Mouse (Mus musculus): ENCODE data around the gene Nenf. TPM values are rescaled to one million over a fixed set of nuclear protein-coding genes. Genes with fewer than 3 reads are reported as not detected.
A peak's percentile ranks its signal among the peaks of the same experiment; 100 is the strongest.

Nenf gene
- total RNA-seq, 2 experiments from 2014 or later, result 61.0 to 67.6 TPM

GRCm38 (mm10) chr1:191325726-191326232 is 7.8 kb upstream of the Nenf start, which contains the start of gene Tmem206:
Gene Tmem206, plus strand, starts transcription at chr1:191325912.
- DNase-seq, result peak; percentile 93
- intact Hi-C loops (cut with DNase I; ENCODE audit: low total_unique reads), result no loop called here

- intact Hi-C loops (cut with DNase I; ENCODE audit: low total_unique reads), result no loop called here
- DNase-seq, result no peak
Observed at GRCm38 (mm10) chr1:191324733-191325590, 7.0 kb upstream of the Nenf start.

- intact Hi-C loops (cut with DNase I; ENCODE audit: low total_unique reads), result no loop called here
Observed at GRCm38 (mm10) chr1:191323381-191323780, 5.4 kb upstream of the Nenf start.

GRCm38 (mm10) chr1:191318686-191319085 is 692 bp upstream of the Nenf start:
- no peak for DNase-seq
- intact Hi-C loops (cut with DNase I; ENCODE audit: low total_unique reads), result loop anchor here (10.0 kb wide), 1 partner anchor 246 kb away; no protein-coding TSS in a partner anchor

More at GRCm38 (mm10) chr1:191323381-191323780, 5.4 kb upstream of the Nenf start:
- no peak for DNase-seq

GRCm38 (mm10) chr1:191316818-191317217 is 1.2 kb downstream of the Nenf start:
- DNase-seq, result no peak
- intact Hi-C loops (cut with DNase I; ENCODE audit: low total_unique reads), result loop anchor here (10.0 kb wide), 1 partner anchor 248 kb away; no protein-coding TSS in a partner anchor

GRCm38 (mm10) chr1:191313926-191314325 is 4.1 kb downstream of the Nenf start:
- no peak for DNase-seq

GRCm38 (mm10) chr1:191313158-191313557 is 4.8 kb downstream of the Nenf start:
- intact Hi-C loops (cut with DNase I; ENCODE audit: low total_unique reads), result loop anchor here (10.0 kb wide), 1 partner anchor 252 kb away; no protein-coding TSS in a partner anchor
- no peak for DNase-seq

More at GRCm38 (mm10) chr1:191313926-191314325, 4.1 kb downstream of the Nenf start:
- intact Hi-C loops (cut with DNase I; ENCODE audit: low total_unique reads), result loop anchor here (10.0 kb wide), 1 partner anchor 251 kb away; no protein-coding TSS in a partner anchor

GRCm38 (mm10) chr1:191312513-191312941 is 5.5 kb downstream of the Nenf start:
- intact Hi-C loops (cut with DNase I; ENCODE audit: low total_unique reads), result loop anchor here (10.0 kb wide), 1 partner anchor 252 kb away; no protein-coding TSS in a partner anchor
- DNase-seq, result peak; percentile 79

- intact Hi-C loops (cut with DNase I; ENCODE audit: low total_unique reads), result loop anchor here (10.0 kb wide), 1 partner anchor 253 kb away; no protein-coding TSS in a partner anchor
- DNase-seq, result peak; percentile 25
Observed at GRCm38 (mm10) chr1:191311296-191311898, 6.6 kb downstream of the Nenf start.

GRCm38 (mm10) chr1:191307766-191308455 is 10.1 kb downstream of the Nenf start:
- no peak for DNase-seq

GRCm38 (mm10) chr1:191306316-191306715 is 11.7 kb downstream of the Nenf start:
- DNase-seq, result no peak
- intact Hi-C loops (cut with DNase I; ENCODE audit: low total_unique reads), result no loop called here

More at GRCm38 (mm10) chr1:191307766-191308455, 10.1 kb downstream of the Nenf start:
- intact Hi-C loops (cut with DNase I; ENCODE audit: low total_unique reads), result no loop called here

GRCm38 (mm10) chr1:191305610-191306009 is 12.4 kb downstream of the Nenf start:
- DNase-seq, result no peak
- intact Hi-C loops (cut with DNase I; ENCODE audit: low total_unique reads), result no loop called here

GRCm38 (mm10) chr1:191304216-191304615 is 13.8 kb downstream of the Nenf start:
- DNase-seq, result no peak
- intact Hi-C loops (cut with DNase I; ENCODE audit: low total_unique reads), result no loop called here

- intact Hi-C loops (cut with DNase I; ENCODE audit: low total_unique reads), result no loop called here
- no peak for DNase-seq
Observed at GRCm38 (mm10) chr1:191303736-191304135, 14.3 kb downstream of the Nenf start.

- intact Hi-C loops (cut with DNase I; ENCODE audit: low total_unique reads), result no loop called here
- DNase-seq, result no peak
Observed at GRCm38 (mm10) chr1:191301903-191302302, 16.1 kb downstream of the Nenf start.

- intact Hi-C loops (cut with DNase I; ENCODE audit: low total_unique reads), result no loop called here
- DNase-seq, result peak; percentile 58
Observed at GRCm38 (mm10) chr1:191299215-191299942, 18.6 kb downstream of the Nenf start.

GRCm38 (mm10) chr1:191298304-191298703 is 19.7 kb downstream of the Nenf start:
- intact Hi-C loops (cut with DNase I; ENCODE audit: low total_unique reads), result no loop called here
- DNase-seq, result no peak

- intact Hi-C loops (cut with DNase I; ENCODE audit: low total_unique reads), result no loop called here
- DNase-seq, result peak; percentile 69
Observed at GRCm38 (mm10) chr1:191296445-191296844, 21.5 kb downstream of the Nenf start.

GRCm38 (mm10) chr1:191295784-191296183 is 22.2 kb downstream of the Nenf start:
- no peak for DNase-seq
- intact Hi-C loops (cut with DNase I; ENCODE audit: low total_unique reads), result no loop called here
